Comparison of ENCODE assay signal across 8 mouse cellular contexts in genomic region chr2:79511676-79512323, GRCm38 (mm10). TPM values are rescaled to one million over a fixed set of nuclear protein-coding genes. Genes with fewer than 3 reads are reported as not detected.
DNase-seq lines count a peak whose midpoint lies in the region; ATAC-seq and TF ChIP-seq lines count a peak whose summit lies in the region.

No protein-coding gene starts in this region.

- no peaks in the 10 kb centered on the region for H3K79me2 ChIP-seq in myocyte (ENCODE audit: control insufficient read depth, insufficient read depth)

- DNase-seq in 3134 (ENCODE audit: extremely low read depth, insufficient read length, low spot score) = peak; percentile 51
- DNase-seq in adrenal gland, postnatal 14 days = peak; percentile 69

- TF ChIP-seq POLR2A in myocyte (IDR thresholded peaks at IDR 0.05; ENCODE audit: insufficient read length, low read depth) = no peak

- no peak overlapping the region for H3ac ChIP-seq in myocyte (ENCODE audit: control insufficient read depth, insufficient read length)

- H3K36me3 ChIP-seq in embryonic facial prominence, embryonic 15.5 days = no peaks in the 10 kb centered on the region
- H3K36me3 ChIP-seq in heart, embryonic 13.5 days = no peaks in the 10 kb centered on the region
- H3K36me3 ChIP-seq in kidney, embryonic 16.5 days (ENCODE audit: insufficient read depth, low read length) = no peaks in the 10 kb centered on the region
- H3K36me3 ChIP-seq in limb, embryonic 15.5 days = no peaks in the 10 kb centered on the region
- no peaks in the 10 kb centered on the region for H3K36me3 ChIP-seq in myocyte (ENCODE audit: control insufficient read depth, insufficient read depth)
- H3K36me3 ChIP-seq in stomach, embryonic 15.5 days = no peaks in the 10 kb centered on the region

- no peak overlapping the region for H3K4me3 ChIP-seq in embryonic facial prominence, embryonic 15.5 days (replicated peaks)
- peak overlapping the region; percentile 23; the same call in 1 of the 2 replicates for H3K4me3 ChIP-seq in heart, embryonic 13.5 days
- H3K4me3 ChIP-seq in kidney, embryonic 16.5 days (ENCODE audit: low read length) = no peak overlapping the region
- H3K4me3 ChIP-seq in limb, embryonic 15.5 days = no peak overlapping the region
- peak overlapping the region; percentile 4 for H3K4me3 ChIP-seq in myocyte
- H3K4me3 ChIP-seq in stomach, embryonic 15.5 days (replicated peaks) = 0 out of 2 replicates have a peak overlapping the region, but pooled peaks have one; percentile 9

- no peaks in the 10 kb centered on the region for H3K9me3 ChIP-seq in embryonic facial prominence, embryonic 15.5 days (replicated peaks)
- H3K9me3 ChIP-seq in heart, embryonic 13.5 days = no peaks in the 10 kb centered on the region
- H3K9me3 ChIP-seq in kidney, embryonic 16.5 days (ENCODE audit: low read length) = no peaks in the 10 kb centered on the region
- no peaks in the 10 kb centered on the region for H3K9me3 ChIP-seq in limb, embryonic 15.5 days
- H3K9me3 ChIP-seq in stomach, embryonic 15.5 days = no peaks in the 10 kb centered on the region

- H3K4me2 ChIP-seq in embryonic facial prominence, embryonic 15.5 days (replicated peaks) = 0 out of 2 replicates have a peak overlapping the region, but pooled peaks have one; percentile 21
- peak overlapping the region; percentile 60 for H3K4me2 ChIP-seq in heart, embryonic 13.5 days
- peak overlapping the region; percentile 34 for H3K4me2 ChIP-seq in kidney, embryonic 16.5 days (replicated peaks; ENCODE audit: low read depth, low read length)
- peak overlapping the region; percentile 19 for H3K4me2 ChIP-seq in limb, embryonic 15.5 days
- H3K4me2 ChIP-seq in myocyte (ENCODE audit: low read depth) = peak overlapping the region; percentile 88
- peak overlapping the region; percentile 37 for H3K4me2 ChIP-seq in stomach, embryonic 15.5 days

- H3K27me3 ChIP-seq in embryonic facial prominence, embryonic 15.5 days = no peaks in the 10 kb centered on the region
- no peaks in the 10 kb centered on the region for H3K27me3 ChIP-seq in heart, embryonic 13.5 days (replicated peaks)
- H3K27me3 ChIP-seq in kidney, embryonic 16.5 days (ENCODE audit: insufficient read depth, low read length) = no peaks in the 10 kb centered on the region
- H3K27me3 ChIP-seq in limb, embryonic 15.5 days = no peaks in the 10 kb centered on the region
- H3K27me3 ChIP-seq in myocyte (ENCODE audit: control insufficient read depth, insufficient read depth, insufficient read length) = no peaks in the 10 kb centered on the region
- H3K27me3 ChIP-seq in stomach, embryonic 15.5 days (replicated peaks) = no peaks in the 10 kb centered on the region

- H3K4me1 ChIP-seq in embryonic facial prominence, embryonic 15.5 days = no peaks in the 10 kb centered on the region
- peaks cover 32% of the 10 kb centered on the region for H3K4me1 ChIP-seq in heart, embryonic 13.5 days
- peaks cover 13% of the 10 kb centered on the region; the same call in 1 of the 2 replicates for H3K4me1 ChIP-seq in kidney, embryonic 16.5 days (ENCODE audit: insufficient read depth, low read length)
- 0 out of 2 replicates have a peak, but pooled peaks cover 2% of the 10 kb centered on the region for H3K4me1 ChIP-seq in limb, embryonic 15.5 days
- no peaks in the 10 kb centered on the region for H3K4me1 ChIP-seq in stomach, embryonic 15.5 days

- 23% methylated on average over 11 of the region's 11 CpGs for WGBS in embryonic facial prominence, embryonic 15.5 days
- WGBS in heart, embryonic 13.5 days = 24% methylated on average over 11 of the region's 11 CpGs
- WGBS in kidney, embryonic 16.5 days = 22% methylated on average over 11 of the region's 11 CpGs
- 20% methylated on average over 11 of the region's 11 CpGs for WGBS in limb, embryonic 15.5 days
- 22% methylated on average over 11 of the region's 11 CpGs for WGBS in stomach, embryonic 15.5 days

- no peak overlapping the region for H3K9ac ChIP-seq in embryonic facial prominence, embryonic 15.5 days
- no peak overlapping the region for H3K9ac ChIP-seq in heart, embryonic 13.5 days
- no peak overlapping the region for H3K9ac ChIP-seq in kidney, embryonic 16.5 days (replicated peaks; ENCODE audit: low read length)
- H3K9ac ChIP-seq in limb, embryonic 15.5 days = no peak overlapping the region
- H3K9ac ChIP-seq in stomach, embryonic 15.5 days = no peak overlapping the region

- H3K27ac ChIP-seq in embryonic facial prominence, embryonic 15.5 days (replicated peaks) = no peak overlapping the region
- no peak overlapping the region for H3K27ac ChIP-seq in heart, embryonic 13.5 days (replicated peaks)
- H3K27ac ChIP-seq in kidney, embryonic 16.5 days (ENCODE audit: low read length) = no peak overlapping the region
- no peak overlapping the region for H3K27ac ChIP-seq in limb, embryonic 15.5 days
- no peak overlapping the region for H3K27ac ChIP-seq in stomach, embryonic 15.5 days

- ATAC-seq in embryonic facial prominence, embryonic 15.5 days (ENCODE audit: insufficient number of reproducible peaks, low FRiP score, low TSS enrichment, low read depth) = no peak
- no peak for ATAC-seq in heart, embryonic 13.5 days (ENCODE audit: extremely low read depth, insufficient number of reproducible peaks, low FRiP score, low TSS enrichment)
- ATAC-seq in kidney, embryonic 16.5 days (ENCODE audit: low FRiP score, low TSS enrichment) = no peak; the same call in 1 of the 2 replicates
- ATAC-seq in limb, embryonic 15.5 days (ENCODE audit: insufficient number of reproducible peaks, low FRiP score, low TSS enrichment, low read depth) = no peak
- no peak; the same call in 1 of the 2 replicates for ATAC-seq in stomach, embryonic 15.5 days (ENCODE audit: insufficient read depth, low FRiP score, low read depth)

TF ChIP-seq in myocyte, 11 proteins besides CTCF, POLR2A, EP300 and RAD21:
- TF ChIP-seq E2F4 (IDR thresholded peaks at IDR 0.05; ENCODE audit: insufficient read depth) = no peak
- TF ChIP-seq MYOG (IDR thresholded peaks at IDR 0.05; ENCODE audit: control insufficient read depth in 1 of 3, insufficient read depth in 1 of 3, insufficient read length in 2 of 3, low read depth in 2 of 3) = no peak
- TF ChIP-seq CEBPB (IDR thresholded peaks at IDR 0.05; ENCODE audit: insufficient read depth, poor library complexity, severe bottlenecking) = 0 out of 2 replicates have a peak, but pooled peaks have one; percentile 44

RNA-seq across cellular contexts. Expression of gene Cerkl, which starts 55.2 kb away (rescaled TPM):
- total RNA-seq in adrenal gland, postnatal 14 days (2021) = 6.1 TPM in 2 replicates
- polyA plus RNA-seq in embryonic facial prominence, embryonic 15.5 days (2015; fragmentation: Nextera tagmentation; extraction: Ambion mirVana) = 3.3 and 4.0 TPM in 2 replicates
- 0.28 and 0.44 TPM in 2 replicates for polyA plus RNA-seq in heart, embryonic 13.5 days (2015; fragmentation: Nextera tagmentation; extraction: Ambion mirVana)
- 1.8 and 2.0 TPM in 2 replicates for polyA plus RNA-seq in kidney, embryonic 16.5 days (2015; fragmentation: Nextera tagmentation; extraction: Ambion mirVana)
- polyA plus RNA-seq in limb, embryonic 15.5 days (2015; fragmentation: Nextera tagmentation; extraction: Ambion mirVana) = 0.88 and 2.1 TPM in 2 replicates
- not detected for polyA plus RNA-seq in myocyte (2012; fragmentation: generic; extraction: Trizol)
- polyA plus RNA-seq in stomach, embryonic 15.5 days (2015; fragmentation: Nextera tagmentation; extraction: Ambion mirVana) = 0.53 and 1.3 TPM in 2 replicates

RNA-seq across cellular contexts. Expression of gene Neurod1, which starts 55.2 kb away (rescaled TPM):
- 0.71 TPM in 1 of 2 replicates, not detected in the other for total RNA-seq in adrenal gland, postnatal 14 days (2021)
- polyA plus RNA-seq in embryonic facial prominence, embryonic 15.5 days (2015; fragmentation: Nextera tagmentation; extraction: Ambion mirVana) = 4.3 and 4.7 TPM in 2 replicates
- not detected in 2 replicates for polyA plus RNA-seq in heart, embryonic 13.5 days (2015; fragmentation: Nextera tagmentation; extraction: Ambion mirVana)
- not detected in 2 replicates for polyA plus RNA-seq in kidney, embryonic 16.5 days (2015; fragmentation: Nextera tagmentation; extraction: Ambion mirVana)
- not detected in 2 replicates for polyA plus RNA-seq in limb, embryonic 15.5 days (2015; fragmentation: Nextera tagmentation; extraction: Ambion mirVana)
- not detected for polyA plus RNA-seq in myocyte (2012; fragmentation: generic; extraction: Trizol)
- 2.2 and 3.3 TPM in 2 replicates for polyA plus RNA-seq in stomach, embryonic 15.5 days (2015; fragmentation: Nextera tagmentation; extraction: Ambion mirVana)

Comparison
In these comparisons a context has a peak if more than half of its experiments do, and no peak if none do; other contexts are left out.
1. H3K4me2 ChIP-seq: peak in every context shown above with its lines; median percentile 88 in myocyte; 60 in heart, embryonic 13.5 days; 37 in stomach, embryonic 15.5 days; 34 in kidney, embryonic 16.5 days; 21 in embryonic facial prominence, embryonic 15.5 days; 19 in limb, embryonic 15.5 days.
2. H3K4me3 ChIP-seq: peak in heart, embryonic 13.5 days (single experiment), myocyte (single experiment) and stomach, embryonic 15.5 days (single experiment); none in embryonic facial prominence, embryonic 15.5 days (single experiment), kidney, embryonic 16.5 days (single experiment) and limb, embryonic 15.5 days (single experiment).